In the genomic region with DNA sequence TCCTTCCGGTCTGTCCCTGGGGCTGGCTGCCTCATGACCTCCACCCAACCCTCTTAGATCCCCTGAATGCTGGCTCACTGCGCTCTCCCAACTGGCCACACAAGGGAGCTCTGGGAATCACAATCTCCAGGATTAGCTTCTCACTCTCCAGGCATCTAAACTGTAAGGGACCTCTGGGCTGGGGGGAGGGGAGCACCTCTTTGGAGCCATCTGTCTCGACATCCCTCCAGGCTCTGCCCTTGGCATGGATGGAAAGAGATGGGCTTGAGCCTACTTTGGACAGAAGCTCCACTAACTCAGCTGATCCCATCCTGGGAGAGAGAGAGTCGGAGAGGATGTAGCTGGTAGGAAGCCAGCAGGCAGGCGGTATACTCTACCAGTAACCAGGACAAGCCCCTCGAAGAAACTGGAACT, we compare ENCODE assay signal across 8 mouse cellular contexts. TPM values are rescaled to one million over a fixed set of nuclear protein-coding genes. Genes with fewer than 3 reads are reported as not detected.
DNase-seq lines count a peak whose midpoint lies in the region; ATAC-seq lines count a peak whose summit lies in the region.

No protein-coding gene starts in this region.

- ATAC-seq in embryonic facial prominence, embryonic 12.5 days (ENCODE audit: insufficient number of reproducible peaks, insufficient read depth, low FRiP score, low TSS enrichment): no peak
- ATAC-seq in hindbrain, embryonic 11.5 days (ENCODE audit: low FRiP score): no peak
- ATAC-seq in limb, embryonic 15.5 days (ENCODE audit: insufficient number of reproducible peaks, low FRiP score, low TSS enrichment, low read depth): no peak
- ATAC-seq in neural tube, embryonic 13.5 days (ENCODE audit: low read depth): no peak
- no peak for ATAC-seq in frontal cortex, adult (ENCODE audit: low TSS enrichment)

- H3K4me1 ChIP-seq in embryonic facial prominence, embryonic 12.5 days: peaks cover 40% of the 10 kb centered on the region
- H3K4me1 ChIP-seq in hindbrain, embryonic 11.5 days (replicated peaks; ENCODE audit: control insufficient read depth, insufficient read depth, low read length): peaks cover 15% of the 10 kb centered on the region
- peaks cover 47% of the 10 kb centered on the region for H3K4me1 ChIP-seq in limb, embryonic 15.5 days
- H3K4me1 ChIP-seq in neural tube, embryonic 13.5 days (replicated peaks): peaks cover 68% of the 10 kb centered on the region

- 0 out of 2 replicates have a peak overlapping the region, but pooled peaks have one; percentile 4 for H3K4me2 ChIP-seq in embryonic facial prominence, embryonic 12.5 days (replicated peaks)
- no peak overlapping the region for H3K4me2 ChIP-seq in hindbrain, embryonic 11.5 days (replicated peaks; ENCODE audit: low read depth, low read length)
- H3K4me2 ChIP-seq in limb, embryonic 15.5 days: no peak overlapping the region
- no peak overlapping the region for H3K4me2 ChIP-seq in neural tube, embryonic 13.5 days

- no peak overlapping the region for H3K9ac ChIP-seq in embryonic facial prominence, embryonic 12.5 days
- no peak overlapping the region for H3K9ac ChIP-seq in hindbrain, embryonic 11.5 days (ENCODE audit: low read depth, low read length)
- no peak overlapping the region for H3K9ac ChIP-seq in limb, embryonic 15.5 days
- H3K9ac ChIP-seq in neural tube, embryonic 13.5 days: no peak overlapping the region; the same call in 1 of the 2 replicates

- H3K36me3 ChIP-seq in embryonic facial prominence, embryonic 12.5 days: peaks cover 18% of the 10 kb centered on the region
- H3K36me3 ChIP-seq in hindbrain, embryonic 11.5 days (ENCODE audit: control insufficient read depth, insufficient read depth, low read length): no peaks in the 10 kb centered on the region
- peaks cover 15% of the 10 kb centered on the region for H3K36me3 ChIP-seq in limb, embryonic 15.5 days
- H3K36me3 ChIP-seq in neural tube, embryonic 13.5 days: peaks cover 39% of the 10 kb centered on the region

- H3K9me3 ChIP-seq in embryonic facial prominence, embryonic 12.5 days: no peaks in the 10 kb centered on the region
- no peaks in the 10 kb centered on the region for H3K9me3 ChIP-seq in hindbrain, embryonic 11.5 days (ENCODE audit: control insufficient read depth, low read length)
- no peaks in the 10 kb centered on the region for H3K9me3 ChIP-seq in limb, embryonic 15.5 days
- no peaks in the 10 kb centered on the region for H3K9me3 ChIP-seq in neural tube, embryonic 13.5 days

- peak; percentile 40 to 45 for DNase-seq in lung, adult 18-20 months
- DNase-seq in lung, postnatal 25 days (ENCODE audit: low spot score): no peak
- DNase-seq in hindbrain, embryonic 11.5 days (ENCODE audit: low spot score): peak; percentile 30
- no peak for DNase-seq in thymus, adult 18-20 months

- H3K4me3 ChIP-seq in embryonic facial prominence, embryonic 12.5 days: no peak overlapping the region
- no peak overlapping the region for H3K4me3 ChIP-seq in hindbrain, embryonic 11.5 days (ENCODE audit: low read depth, low read length)
- H3K4me3 ChIP-seq in limb, embryonic 15.5 days: no peak overlapping the region
- no peak overlapping the region for H3K4me3 ChIP-seq in neural tube, embryonic 13.5 days

- H3K27ac ChIP-seq in embryonic facial prominence, embryonic 12.5 days: peak overlapping the region; percentile 61; the same call in 1 of the 2 replicates
- no peak overlapping the region for H3K27ac ChIP-seq in hindbrain, embryonic 11.5 days (ENCODE audit: low read depth, low read length)
- peak overlapping the region; percentile 57 for H3K27ac ChIP-seq in limb, embryonic 15.5 days
- H3K27ac ChIP-seq in neural tube, embryonic 13.5 days (replicated peaks): peak overlapping the region; percentile 46; the same call in 1 of the 2 replicates

- no peaks in the 10 kb centered on the region for H3K27me3 ChIP-seq in embryonic facial prominence, embryonic 12.5 days
- H3K27me3 ChIP-seq in hindbrain, embryonic 11.5 days (ENCODE audit: control insufficient read depth, insufficient read depth, low read length): no peaks in the 10 kb centered on the region
- H3K27me3 ChIP-seq in limb, embryonic 15.5 days: no peaks in the 10 kb centered on the region
- no peaks in the 10 kb centered on the region for H3K27me3 ChIP-seq in neural tube, embryonic 13.5 days

- 39% methylated on average over 6 of the region's 6 CpGs for WGBS in embryonic facial prominence, embryonic 12.5 days
- 52% methylated on average over 6 of the region's 6 CpGs for WGBS in hindbrain, embryonic 11.5 days
- 39% methylated on average over 6 of the region's 6 CpGs for WGBS in limb, embryonic 15.5 days
- 48% methylated on average over 6 of the region's 6 CpGs for WGBS in neural tube, embryonic 13.5 days

RNA-seq across cellular contexts. Expression of gene Plxnb2, which starts 1.7 kb away (rescaled TPM):
- polyA plus RNA-seq in embryonic facial prominence, embryonic 12.5 days (2016; fragmentation: Nextera tagmentation; extraction: Ambion mirVana): 169 and 182 TPM in 2 replicates
- 97.4 and 104 TPM in 2 replicates for polyA plus RNA-seq in hindbrain, embryonic 11.5 days (2014; fragmentation: Nextera tagmentation; extraction: Ambion mirVana)
- polyA plus RNA-seq in limb, embryonic 15.5 days (2015; fragmentation: Nextera tagmentation; extraction: Ambion mirVana): 144 and 149 TPM in 2 replicates
- 89.8 and 94.5 TPM in 2 replicates for polyA plus RNA-seq in neural tube, embryonic 13.5 days (2015; fragmentation: Nextera tagmentation; extraction: Ambion mirVana)

RNA-seq across cellular contexts. Expression of gene Dennd6b, which starts 14.0 kb away (rescaled TPM):
- polyA plus RNA-seq in embryonic facial prominence, embryonic 12.5 days (2016; fragmentation: Nextera tagmentation; extraction: Ambion mirVana): 30.2 and 30.3 TPM in 2 replicates
- 28.3 and 31.2 TPM in 2 replicates for polyA plus RNA-seq in hindbrain, embryonic 11.5 days (2014; fragmentation: Nextera tagmentation; extraction: Ambion mirVana)
- polyA plus RNA-seq in limb, embryonic 15.5 days (2015; fragmentation: Nextera tagmentation; extraction: Ambion mirVana): 12.4 and 13.0 TPM in 2 replicates
- polyA plus RNA-seq in neural tube, embryonic 13.5 days (2015; fragmentation: Nextera tagmentation; extraction: Ambion mirVana): 68.9 and 71.8 TPM in 2 replicates

RNA-seq across cellular contexts. Expression of gene Ppp6r2, which starts 29.0 kb away (rescaled TPM):
- 38.9 and 41.9 TPM in 2 replicates for polyA plus RNA-seq in embryonic facial prominence, embryonic 12.5 days (2016; fragmentation: Nextera tagmentation; extraction: Ambion mirVana)
- polyA plus RNA-seq in hindbrain, embryonic 11.5 days (2014; fragmentation: Nextera tagmentation; extraction: Ambion mirVana): 42.1 and 46.0 TPM in 2 replicates
- polyA plus RNA-seq in limb, embryonic 15.5 days (2015; fragmentation: Nextera tagmentation; extraction: Ambion mirVana): 24.5 and 25.0 TPM in 2 replicates
- 64.8 and 76.9 TPM in 2 replicates for polyA plus RNA-seq in neural tube, embryonic 13.5 days (2015; fragmentation: Nextera tagmentation; extraction: Ambion mirVana)

RNA-seq across cellular contexts. Expression of gene Mapk11, which starts 32.9 kb away (rescaled TPM):
- polyA plus RNA-seq in embryonic facial prominence, embryonic 12.5 days (2016; fragmentation: Nextera tagmentation; extraction: Ambion mirVana): 14.0 and 16.4 TPM in 2 replicates
- polyA plus RNA-seq in hindbrain, embryonic 11.5 days (2014; fragmentation: Nextera tagmentation; extraction: Ambion mirVana): 38.5 and 40.4 TPM in 2 replicates
- polyA plus RNA-seq in limb, embryonic 15.5 days (2015; fragmentation: Nextera tagmentation; extraction: Ambion mirVana): 7.8 and 8.3 TPM in 2 replicates
- polyA plus RNA-seq in neural tube, embryonic 13.5 days (2015; fragmentation: Nextera tagmentation; extraction: Ambion mirVana): 35.8 and 40.2 TPM in 2 replicates

RNA-seq across cellular contexts. Expression of gene Mapk12, which starts 41.8 kb away (rescaled TPM):
- 7.5 and 7.6 TPM in 2 replicates for polyA plus RNA-seq in embryonic facial prominence, embryonic 12.5 days (2016; fragmentation: Nextera tagmentation; extraction: Ambion mirVana)
- polyA plus RNA-seq in hindbrain, embryonic 11.5 days (2014; fragmentation: Nextera tagmentation; extraction: Ambion mirVana): 16.5 and 17.8 TPM in 2 replicates
- 7.1 and 15.4 TPM in 2 replicates for polyA plus RNA-seq in limb, embryonic 15.5 days (2015; fragmentation: Nextera tagmentation; extraction: Ambion mirVana)
- polyA plus RNA-seq in neural tube, embryonic 13.5 days (2015; fragmentation: Nextera tagmentation; extraction: Ambion mirVana): 6.7 and 7.0 TPM in 2 replicates

Comparison
In these comparisons a context has a peak if more than half of its experiments do, and no peak if none do; other contexts are left out.
1. DNase-seq: peak in lung, adult 18-20 months (2 of 2) and hindbrain, embryonic 11.5 days (single experiment); none in lung, postnatal 25 days (single experiment) and thymus, adult 18-20 months (0 of 2).